Mouse (Mus musculus): Measurements from ENCODE around the gene Dip2c.

GRCm38 (mm10) chr13:9278636-9279035, 2.3 kb downstream of the Dip2c start:
- TF ChIP-seq KAT2A (IDR thresholded peaks at IDR 0.05; ENCODE audit: insufficient replicate concordance, low read length) (no peak), ETS1 (conservative IDR thresholded peaks at IDR 0.05; ENCODE audit: low read depth, low read length) (no peak), CTCF (conservative IDR thresholded peaks at IDR 0.05 in 1 of 2, IDR thresholded peaks at IDR 0.05 in 1 of 2; ENCODE audit: low read depth in 2 of 2, low read length in 2 of 2) (no peak), EP300 (IDR thresholded peaks at IDR 0.05; ENCODE audit: low read length) (no peak), E2F4 (IDR thresholded peaks at IDR 0.05; ENCODE audit: insufficient replicate concordance, low read depth, low read length) (no peak), NELFE (IDR thresholded peaks at IDR 0.05; ENCODE audit: low read depth, low read length) (no peak), CHD1 (IDR thresholded peaks at IDR 0.05; ENCODE audit: low read depth, low read length) (no peak), POLR2A (IDR thresholded peaks at IDR 0.05; ENCODE audit: low read depth, low read length) (no peak), HCFC1 (IDR thresholded peaks at IDR 0.05; ENCODE audit: low read depth, low read length) (no peak)
